ENCODE assay signal across 23 mouse cellular contexts in the genomic region with DNA sequence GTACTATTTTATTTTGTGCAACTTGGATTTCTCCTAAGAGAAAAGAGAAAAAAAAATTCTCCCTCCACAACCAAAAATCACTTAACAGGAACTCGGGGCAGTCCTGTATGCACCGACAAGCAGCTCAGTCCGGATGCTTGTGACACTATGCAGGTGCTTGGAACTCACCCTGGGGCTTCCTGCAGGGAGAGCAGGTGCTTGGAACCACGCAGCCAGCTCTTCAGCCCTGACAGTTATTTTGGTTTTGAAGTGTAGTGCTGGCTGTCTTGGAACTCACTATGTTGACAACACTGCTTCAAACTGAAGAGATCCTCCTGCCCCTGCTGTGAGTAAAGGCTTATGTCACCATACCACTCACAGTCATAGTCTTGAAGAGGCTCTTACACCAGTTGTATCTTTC. TPM values are rescaled to one million over a fixed set of nuclear protein-coding genes. Genes with fewer than 3 reads are reported as not detected.
DNase-seq lines count a peak whose midpoint lies in the region; TF ChIP-seq lines count a peak whose summit lies in the region.
"Had no signal": no experiment of that assay in that cellular context is flagged by ENCODE, and none has a peak within 500 bp of the region (broad histone marks: within the 10 kb centered on the region; RNA-seq: fewer than 3 reads in every experiment).

No protein-coding gene starts in this region.

- peaks cover 27% of the 10 kb centered on the region for H3K4me1 ChIP-seq in cerebellum, adult 2 months (ENCODE audit: control insufficient read depth, insufficient read depth, low read length)
- H3K4me1 ChIP-seq: embryonic facial prominence, embryonic 10.5 days; midbrain, embryonic 13.5 days had no signal

- intact Hi-C loops in gastrocnemius, adult 2 months (cut with DNase I), result no loop called here
- intact Hi-C loops in gastrocnemius, postnatal 36 days (cut with DNase I), result no loop called here

- no peaks in the 10 kb centered on the region for H3K27me3 ChIP-seq in cerebellum, adult 2 months (ENCODE audit: control insufficient read depth, insufficient read depth, low read length)
- H3K27me3 ChIP-seq: forebrain, embryonic 15.5 days; heart, embryonic 12.5 days; liver, embryonic 13.5 days; midbrain, embryonic 13.5 days; Patski had no signal

- TF ChIP-seq CTCF in gastrocnemius, adult 2 months (IDR thresholded peaks at IDR 0.05), result no peak
- no peak for TF ChIP-seq CTCF in cerebellum, adult 2 months (IDR thresholded peaks at IDR 0.05; ENCODE audit: borderline replicate concordance, insufficient read depth, low read depth, low read length)

- H3K27ac ChIP-seq in gastrocnemius, adult 2 months, result peak overlapping the region; percentile 10; the same call in 1 of the 2 replicates
- peak overlapping the region; percentile 41; the same call in 1 of the 2 replicates for H3K27ac ChIP-seq in cerebellum, adult 2 months (ENCODE audit: insufficient read depth, low read length)
- H3K27ac ChIP-seq: embryonic facial prominence, embryonic 10.5 days; forebrain, embryonic 15.5 days; liver, embryonic 13.5 days; midbrain, embryonic 13.5 days had no signal

- no peak for DNase-seq in gastrocnemius, adult 2 months
- no peak for DNase-seq in gastrocnemius, postnatal 36 days
- peak; percentile 29 for DNase-seq in R1 (ENCODE audit: low read depth, low spot score)
- peak; percentile 76 to 89 for DNase-seq in cerebellum, adult 2 months
- DNase-seq in cerebellum, postnatal 25 days, result peak; percentile 76 to 78
- DNase-seq in ovary, adult 18-20 months (ENCODE audit: low spot score), result no peak
- no peak for DNase-seq in right cerebral cortex, postnatal 36 days (ENCODE audit: low spot score in 2 of 2)
- DNase-seq in adrenal gland, adult (ENCODE audit: inconsistent age in 2 of 2, low spot score in 1 of 2), result no peak
- DNase-seq: adrenal gland, postnatal 10 days; gastrocnemius, postnatal 14 days; heart, adult 18-20 months; heart, postnatal 14 days; kidney, adult 18-20 months; kidney, postnatal 4 days; liver, embryonic 13.5 days; lung, embryonic 14.5 days; right cerebral cortex, postnatal 14 days; spleen, adult 18-20 months had no signal

- 14% methylated on average over 4 of the region's 4 CpGs for WGBS in cerebellum, adult 2 months

- no peak for TF ChIP-seq POLR2A in cerebellum, adult 2 months (IDR thresholded peaks at IDR 0.05; ENCODE audit: borderline replicate concordance, insufficient read depth, low read length)

- no peak overlapping the region for H3K4me3 ChIP-seq in gastrocnemius, adult 2 months
- H3K4me3 ChIP-seq in cerebellum, adult 2 months (replicated peaks; ENCODE audit: insufficient read depth, low read depth, low read length), result no peak overlapping the region
- H3K4me3 ChIP-seq: embryonic facial prominence, embryonic 10.5 days; forebrain, embryonic 15.5 days; heart, embryonic 12.5 days; liver, embryonic 13.5 days; midbrain, embryonic 13.5 days had no signal

RNA-seq across cellular contexts. Expression of a gene that starts 37.1 kb away (rescaled TPM):
- 10 to 100 TPM; 59.5 to 62.3 TPM for total RNA-seq in gastrocnemius, adult 2 months (2021)
- total RNA-seq in gastrocnemius, postnatal 36 days (2021), result 10 to 100 TPM; 50.0 to 51.4 TPM
- polyA plus RNA-seq in cerebellum, adult 2 months (2012; rRNA removed), result 91.1 and 95.2 TPM in 2 replicates

RNA-seq across cellular contexts. Expression of a gene that starts 58.1 kb away (rescaled TPM):
- total RNA-seq in gastrocnemius, adult 2 months (2021), result 10 to 100 TPM; 28.3 to 30.2 TPM
- total RNA-seq in gastrocnemius, postnatal 36 days (2021), result 10 to 100 TPM; 21.7 to 23.9 TPM
- polyA plus RNA-seq in cerebellum, adult 2 months (2012; rRNA removed), result 1.0 and 1.5 TPM in 2 replicates

Comparison
In these comparisons a context has a peak if more than half of its experiments do, and no peak if none do; other contexts are left out.
1. DNase-seq: peak in R1 (single experiment), cerebellum, adult 2 months (2 of 2) and cerebellum, postnatal 25 days (2 of 2); none in gastrocnemius, adult 2 months (single experiment), gastrocnemius, postnatal 36 days (0 of 2), ovary, adult 18-20 months (single experiment), right cerebral cortex, postnatal 36 days (0 of 2) and adrenal gland, adult (0 of 2).